17 mouse cellular contexts compared by ENCODE assay signal in genomic region chr5:136336798-136337527, GRCm38 (mm10).
DNase-seq lines count a peak whose midpoint lies in the region; ATAC-seq lines count a peak whose summit lies in the region.
"Had no signal": no experiment of that assay in that cellular context is flagged by ENCODE, and none has a peak within 500 bp of the region (broad histone marks: within the 10 kb centered on the region; RNA-seq: fewer than 3 reads in every experiment).

No protein-coding gene starts in this region.

- 44% methylated on average over 4 of the region's 4 CpGs for WGBS in heart, embryonic 16.5 days
- 59% methylated on average over 4 of the region's 4 CpGs for WGBS in liver, embryonic 12.5 days (ENCODE audit: insufficient replicate concordance)
- WGBS in hindbrain, embryonic 13.5 days, result 98% methylated on average over 4 of the region's 4 CpGs

- H3K27me3 ChIP-seq in heart, embryonic 16.5 days (ENCODE audit: control insufficient read depth, insufficient read depth, low read length), result no peaks in the 10 kb centered on the region
- no peaks in the 10 kb centered on the region for H3K27me3 ChIP-seq in liver, embryonic 12.5 days (replicated peaks)
- H3K27me3 ChIP-seq in hindbrain, embryonic 13.5 days, result no peaks in the 10 kb centered on the region
- H3K27me3 ChIP-seq: embryonic facial prominence, embryonic 12.5 days; forebrain, embryonic 13.5 days; limb, embryonic 12.5 days; neural tube, embryonic 15.5 days had no signal

- no peak for DNase-seq in heart, postnatal 25 days (ENCODE audit: low spot score)
- no peak for DNase-seq in liver
- DNase-seq in adipocyte (ENCODE audit: low spot score), result peak; percentile 29
- DNase-seq in gonadal fat pad, adult 2 months (ENCODE audit: low read depth), result peak; percentile 47
- no peak for DNase-seq in thymus, postnatal 10 days (ENCODE audit: low spot score in 2 of 2)
- DNase-seq: adrenal gland, postnatal 25 days; kidney, postnatal 4 days; retina, postnatal 1 day; thymus, postnatal 25 days had no signal

- peaks cover 25% of the 10 kb centered on the region for H3K36me3 ChIP-seq in heart, embryonic 16.5 days (ENCODE audit: control insufficient read depth, insufficient read depth)
- peaks cover 63% of the 10 kb centered on the region for H3K36me3 ChIP-seq in liver, embryonic 12.5 days
- H3K36me3 ChIP-seq in hindbrain, embryonic 13.5 days, result peaks cover 49% of the 10 kb centered on the region

- H3K4me1 ChIP-seq in heart, embryonic 16.5 days (ENCODE audit: control insufficient read depth, insufficient read depth, low read length), result peaks cover 15% of the 10 kb centered on the region
- peaks cover 38% of the 10 kb centered on the region for H3K4me1 ChIP-seq in liver, embryonic 12.5 days
- H3K4me1 ChIP-seq in hindbrain, embryonic 13.5 days (replicated peaks), result peaks cover 15% of the 10 kb centered on the region
- H3K4me1 ChIP-seq: embryonic facial prominence, embryonic 12.5 days; forebrain, embryonic 13.5 days; limb, embryonic 12.5 days had no signal

- H3K9ac ChIP-seq in heart, embryonic 16.5 days (ENCODE audit: low read length), result no peak overlapping the region
- H3K9ac ChIP-seq in liver, embryonic 12.5 days, result no peak overlapping the region
- no peak overlapping the region for H3K9ac ChIP-seq in hindbrain, embryonic 13.5 days
- H3K9ac ChIP-seq: embryonic facial prominence, embryonic 12.5 days; forebrain, embryonic 13.5 days; limb, embryonic 12.5 days; neural tube, embryonic 15.5 days had no signal

- ATAC-seq in heart, embryonic 16.5 days (replicated peaks; ENCODE audit: extremely low read depth, insufficient read depth, low FRiP score), result peak; percentile 58; the same call in 1 of the 2 replicates
- peak; percentile 58; the same call in 1 of the 2 replicates for ATAC-seq in liver, embryonic 12.5 days
- no peak for ATAC-seq in hindbrain, embryonic 13.5 days (ENCODE audit: low FRiP score)
- ATAC-seq: forebrain, embryonic 13.5 days; inflammation-experienced regulatory T-cells, adult 6 months had no signal

- H3K9me3 ChIP-seq in heart, embryonic 16.5 days (replicated peaks; ENCODE audit: control insufficient read depth, low read length), result no peaks in the 10 kb centered on the region
- H3K9me3 ChIP-seq in liver, embryonic 12.5 days (replicated peaks), result no peaks in the 10 kb centered on the region
- H3K9me3 ChIP-seq in hindbrain, embryonic 13.5 days, result no peaks in the 10 kb centered on the region
- H3K9me3 ChIP-seq: embryonic facial prominence, embryonic 12.5 days; forebrain, embryonic 13.5 days; limb, embryonic 12.5 days; neural tube, embryonic 15.5 days had no signal

- no peak overlapping the region for H3K4me2 ChIP-seq in heart, embryonic 16.5 days (ENCODE audit: low read depth, low read length)
- H3K4me2 ChIP-seq in liver, embryonic 12.5 days, result no peak overlapping the region
- no peak overlapping the region for H3K4me2 ChIP-seq in hindbrain, embryonic 13.5 days
- H3K4me2 ChIP-seq: embryonic facial prominence, embryonic 12.5 days; forebrain, embryonic 13.5 days; limb, embryonic 12.5 days; neural tube, embryonic 15.5 days had no signal

- peak overlapping the region; percentile 50 for H3K27ac ChIP-seq in heart, embryonic 16.5 days (ENCODE audit: low read length)
- no peak overlapping the region for H3K27ac ChIP-seq in liver, embryonic 12.5 days
- H3K27ac ChIP-seq in hindbrain, embryonic 13.5 days, result no peak overlapping the region
- H3K27ac ChIP-seq: embryonic facial prominence, embryonic 12.5 days; forebrain, embryonic 13.5 days; limb, embryonic 12.5 days; neural tube, embryonic 15.5 days had no signal

- intact Hi-C loops in heart, postnatal 25 days (cut with DNase I), result no loop called here

- no peak overlapping the region for H3K4me3 ChIP-seq in heart, embryonic 16.5 days (ENCODE audit: low read length)
- H3K4me3 ChIP-seq in liver, embryonic 12.5 days, result no peak overlapping the region
- no peak overlapping the region for H3K4me3 ChIP-seq in hindbrain, embryonic 13.5 days
- H3K4me3 ChIP-seq: embryonic facial prominence, embryonic 12.5 days; forebrain, embryonic 13.5 days; limb, embryonic 12.5 days; neural tube, embryonic 15.5 days had no signal

Comparison
In these comparisons a context has a peak if more than half of its experiments do, and no peak if none do; other contexts are left out.
1. DNase-seq: peak in adipocyte (single experiment) and gonadal fat pad, adult 2 months (single experiment); none in heart, postnatal 25 days (single experiment), liver (single experiment) and thymus, postnatal 10 days (0 of 2).